Mouse (Mus musculus): ENCODE data around the gene Aldh2.

- TF ChIP-seq CTCF (IDR thresholded peaks at IDR 0.05; ENCODE audit: low read depth, low read length) = no peak
- TF ChIP-seq POLR2A (IDR thresholded peaks at IDR 0.05; ENCODE audit: insufficient read depth, low read length) = no peak
- TF ChIP-seq EP300 (IDR thresholded peaks at IDR 0.05; ENCODE audit: insufficient read depth, low read depth, low read length) = no peak
These were observed 74.6 kb downstream of the Aldh2 start for GRCm38 (mm10) chr5:121518983-121519382.
